Mouse (Mus musculus): ENCODE data around the gene Trpv2.

DNA sequence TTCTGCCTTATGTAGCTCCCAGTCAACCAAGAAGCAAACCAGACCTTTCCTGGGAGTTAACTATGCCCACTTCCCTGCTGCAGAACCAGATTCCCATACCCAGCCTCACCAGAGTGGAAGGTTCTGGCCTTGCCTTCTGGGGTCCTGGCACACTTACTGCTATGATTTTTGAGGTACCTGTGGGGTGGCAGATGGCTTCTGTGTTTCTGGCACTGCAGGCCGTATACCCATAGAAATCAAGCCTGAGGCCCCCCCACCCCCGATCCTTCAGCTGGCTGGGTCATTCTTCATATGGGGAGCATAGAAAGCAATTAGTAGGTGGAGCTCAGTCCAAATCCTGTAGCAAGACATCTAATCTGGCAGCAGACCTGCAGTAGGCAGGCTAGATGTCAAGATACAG lies 16.7 kb downstream of the Trpv2 start:
- TF ChIP-seq POLR2A (IDR thresholded peaks at IDR 0.05; ENCODE audit: borderline replicate concordance, insufficient read depth, low read length) (no peak), CTCF (IDR thresholded peaks at IDR 0.05; ENCODE audit: borderline replicate concordance, insufficient read depth, low read depth, low read length) (no peak)

Data from cerebellum, adult 2 months (tissue).